Mouse (Mus musculus): Measurements from ENCODE around the gene Ssbp1. TPM values are rescaled to one million over a fixed set of nuclear protein-coding genes. Genes with fewer than 3 reads are reported as not detected.

The Ssbp1 gene
- polyA plus RNA-seq, 1 experiment from 2014 or later, result 199 TPM

DNA sequence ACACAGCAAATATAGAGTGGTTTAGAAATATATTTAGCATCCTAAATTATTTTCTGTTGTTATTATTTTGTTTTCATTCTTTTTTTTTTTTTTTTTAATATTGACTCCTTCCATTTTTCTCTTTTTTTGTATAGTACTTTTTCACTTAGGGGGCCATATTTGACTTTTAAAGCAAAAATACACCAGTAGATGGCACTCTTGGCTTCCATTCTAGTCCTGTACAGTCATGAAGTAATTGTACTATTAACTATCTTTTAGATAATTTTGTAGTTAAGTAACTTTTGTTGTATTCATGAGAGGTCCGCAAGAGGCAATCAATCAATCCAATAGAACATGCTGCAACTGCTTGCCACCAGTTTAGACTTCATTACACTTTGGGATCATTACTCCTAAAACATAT lies 8.6 kb downstream of the Ssbp1 start:
- Histone ChIP-seq H3K4me3 (replicated peaks) (no peak overlapping the region), H3K27me3 (no peaks in the 10 kb centered on the region), H3K36me3 (replicated peaks) (peaks cover 66% of the 10 kb centered on the region), H3K4me1 (no peaks in the 10 kb centered on the region), H3K27ac (no peak overlapping the region), H3K9ac (no peak overlapping the region), H3K4me2 (no peak overlapping the region), H3K9me3 (no peaks in the 10 kb centered on the region)
- ATAC-seq (ENCODE audit: low FRiP score), result no peak
- WGBS, result 84% methylated on average over 1 of the region's 1 CpGs

- H3K9ac ChIP-seq, result no peak overlapping the region
- no peak overlapping the region for H3K4me2 ChIP-seq
- H3K36me3 ChIP-seq (replicated peaks), result peaks cover 59% of the 10 kb centered on the region
- H3K27me3 ChIP-seq, result no peaks in the 10 kb centered on the region
- no peaks in the 10 kb centered on the region for H3K4me1 ChIP-seq
- H3K4me3 ChIP-seq (replicated peaks), result no peak overlapping the region
- ATAC-seq (ENCODE audit: low FRiP score), result no peak
- no peak overlapping the region for H3K27ac ChIP-seq
- WGBS, result 96% methylated on average over 5 of the region's 5 CpGs
- no peaks in the 10 kb centered on the region for H3K9me3 ChIP-seq
Observed at GRCm38 (mm10) chr6:40482318-40482717, 11.2 kb downstream of the Ssbp1 start.

- Histone ChIP-seq H3K36me3 (replicated peaks) (peaks cover 3% of the 10 kb centered on the region; the same call in 1 of the 2 replicates), H3K9me3 (no peaks in the 10 kb centered on the region), H3K4me1 (no peaks in the 10 kb centered on the region), H3K9ac (no peak within 1 kb of the TSS), H3K4me3 (replicated peaks) (no peak within 1 kb of the TSS), H3K4me2 (no peak within 1 kb of the TSS), H3K27me3 (no peaks in the 10 kb centered on the region), H3K27ac (no peak within 1 kb of the TSS)
- ATAC-seq (ENCODE audit: low FRiP score), result no peak
Observed at GRCm38 (mm10) chr6:40490933-40491332, 19.8 kb downstream of the Ssbp1 start, which contains the start of gene Tas2r137. Gene Tas2r137 (plus strand): TSS chr6:40491233.

DNA sequence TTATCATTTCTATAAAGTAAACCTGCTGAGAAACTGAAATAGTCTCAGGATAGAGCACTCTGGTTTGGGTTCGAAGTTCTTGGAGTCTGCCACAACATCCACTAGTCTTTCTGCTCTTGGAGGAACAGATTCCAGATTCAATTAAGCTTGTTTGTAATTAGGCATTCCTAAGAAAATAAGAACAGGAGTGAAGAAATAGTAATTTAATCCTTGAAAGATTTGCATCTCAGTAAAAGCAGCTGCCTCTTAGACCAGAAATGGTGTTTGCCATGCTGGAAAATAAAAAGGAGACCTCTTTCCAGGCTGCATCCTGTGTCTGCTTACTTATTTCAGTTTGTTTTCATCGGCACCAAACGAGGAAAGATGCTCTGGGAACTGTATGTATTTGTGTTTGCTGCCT lies 22.1 kb downstream of the Ssbp1 start, which contains the start of gene Tas2r108:
Tas2r108 (plus strand) TSS at position 301 of the 400 bp plus-strand sequence.
- Histone ChIP-seq H3K4me3 (replicated peaks) (no peak within 1 kb of the TSS), H3K36me3 (replicated peaks) (no peaks in the 10 kb centered on the region), H3K4me1 (no peaks in the 10 kb centered on the region), H3K27ac (no peak within 1 kb of the TSS), H3K9me3 (no peaks in the 10 kb centered on the region), H3K27me3 (no peaks in the 10 kb centered on the region), H3K4me2 (no peak within 1 kb of the TSS), H3K9ac (no peak within 1 kb of the TSS)
- no peak for ATAC-seq (ENCODE audit: low FRiP score)
- WGBS, result 88% methylated on average over 3 of the region's 3 CpGs

- ATAC-seq (ENCODE audit: low FRiP score), result no peak
Observed at GRCm38 (mm10) chr6:40519408-40519807, 48.3 kb downstream of the Ssbp1 start, which contains the start of gene Prss37. Gene Prss37 (minus strand): TSS chr6:40519508.

More at GRCm38 (mm10) chr6:40519408-40519807, 48.3 kb downstream of the Ssbp1 start, which contains the start of gene Prss37:
- Histone ChIP-seq H3K9me3 (no peaks in the 10 kb centered on the region), H3K36me3 (replicated peaks) (no peaks in the 10 kb centered on the region), H3K4me3 (replicated peaks) (no peak within 1 kb of the TSS), H3K9ac (no peak within 1 kb of the TSS), H3K4me1 (no peaks in the 10 kb centered on the region), H3K27ac (no peak within 1 kb of the TSS), H3K27me3 (no peaks in the 10 kb centered on the region), H3K4me2 (no peak within 1 kb of the TSS)
- 88% methylated on average over 1 of the region's 1 CpGs for WGBS

Other genes with a start within 250 kb of the Ssbp1 start
- gene Agk, start 146.2 kb upstream of the Ssbp1 start, polyA plus RNA-seq (2016; fragmentation: Nextera tagmentation; extraction: Ambion mirVana), result 39.9 and 44.1 TPM in 2 replicates
- gene E330009J07Rik, start 35.2 kb upstream of the Ssbp1 start, polyA plus RNA-seq (2016; fragmentation: Nextera tagmentation; extraction: Ambion mirVana), result 25.8 and 28.4 TPM in 2 replicates
- gene Wee2, start 32.3 kb upstream of the Ssbp1 start, polyA plus RNA-seq (2016; fragmentation: Nextera tagmentation; extraction: Ambion mirVana), result 0.19 and 0.24 TPM in 2 replicates
- not detected in 2 replicates for gene Tas2r137, start 19.9 kb downstream of the Ssbp1 start, polyA plus RNA-seq (2016; fragmentation: Nextera tagmentation; extraction: Ambion mirVana)
- gene Tas2r108, start 22.2 kb downstream of the Ssbp1 start, polyA plus RNA-seq (2016; fragmentation: Nextera tagmentation; extraction: Ambion mirVana), result not detected in 2 replicates
- gene Prss37, start 48.2 kb downstream of the Ssbp1 start, polyA plus RNA-seq (2016; fragmentation: Nextera tagmentation; extraction: Ambion mirVana), result not detected in 2 replicates
- 0.08 and 0.41 TPM in 2 replicates for gene Olfr461, start 83.7 kb downstream of the Ssbp1 start, polyA plus RNA-seq (2016; fragmentation: Nextera tagmentation; extraction: Ambion mirVana)
- not detected in 2 replicates for gene Olfr460, start 98.1 kb downstream of the Ssbp1 start, polyA plus RNA-seq (2016; fragmentation: Nextera tagmentation; extraction: Ambion mirVana)
- gene Clec5a, start 114.5 kb downstream of the Ssbp1 start, polyA plus RNA-seq (2016; fragmentation: Nextera tagmentation; extraction: Ambion mirVana), result 0.29 and 0.52 TPM in 2 replicates
- gene Tas2r138, start 142.0 kb downstream of the Ssbp1 start, polyA plus RNA-seq (2016; fragmentation: Nextera tagmentation; extraction: Ambion mirVana), result not detected in 2 replicates
- 0.03 TPM in 1 of 2 replicates, not detected in the other for gene Mgam, start 157.5 kb downstream of the Ssbp1 start, polyA plus RNA-seq (2016; fragmentation: Nextera tagmentation; extraction: Ambion mirVana)

Measured in forebrain, embryonic 12.5 days (tissue).